Mouse (Mus musculus) layer of hippocampus, postnatal 25 days (tissue): ENCODE data around the gene Fut11. TPM values are rescaled to one million over a fixed set of nuclear protein-coding genes. Genes with fewer than 3 reads are reported as not detected.

Experiments
- DNase-seq, 2 experiments: peaks; one replicate each; pipeline ENCODE4 v3.0.0; 2022; ENCODE audit warnings: mixed read lengths in 2 of 2, low spot score in 1 of 2; ENCODE audit errors: extremely low spot score in 1 of 2
- microRNA-seq, 2 experiments: library from miRNA; unstranded; fragments of <30 nt; microRNA quantifications; one replicate each; pipeline ENCODE4 v1.2.0; 2021
- total RNA-seq, 2 experiments: library from RNA; stranded (reverse); gene quantifications; 2 replicates each; pipeline ENCODE4 v1.2.3; 2021

Gene Fut11
- total RNA-seq, 2 experiments from 2014 or later: 15.6 to 16.0 TPM

DNA sequence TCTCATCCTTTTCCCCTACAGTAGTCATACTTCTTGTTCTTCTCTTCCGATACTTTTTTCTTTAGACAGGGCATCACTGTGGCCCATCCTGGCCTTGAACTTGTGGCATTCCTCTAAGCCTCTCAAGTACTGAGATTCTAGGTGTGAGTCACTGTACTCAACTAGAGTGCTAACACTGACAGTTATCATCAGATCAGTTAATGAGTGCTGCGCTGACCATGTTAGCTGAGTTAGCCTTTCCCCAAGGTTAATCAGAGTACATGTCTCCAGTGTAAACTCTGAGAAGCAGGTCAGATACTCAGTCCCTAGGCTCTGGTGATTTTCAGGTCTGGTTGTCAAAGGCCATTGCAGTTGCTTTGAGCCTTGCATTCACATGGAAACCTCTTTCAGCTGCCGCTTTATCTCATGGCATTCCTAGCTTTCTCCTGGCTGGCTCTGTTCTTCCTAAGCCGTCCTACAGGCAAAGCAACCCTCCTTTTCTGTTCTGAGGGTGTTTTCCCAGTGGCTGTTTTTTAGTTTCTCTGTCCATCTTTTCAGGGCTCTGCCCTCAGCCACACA, 54.8 kb downstream of the Fut11 start:
- DNase-seq: no peak

DNA sequence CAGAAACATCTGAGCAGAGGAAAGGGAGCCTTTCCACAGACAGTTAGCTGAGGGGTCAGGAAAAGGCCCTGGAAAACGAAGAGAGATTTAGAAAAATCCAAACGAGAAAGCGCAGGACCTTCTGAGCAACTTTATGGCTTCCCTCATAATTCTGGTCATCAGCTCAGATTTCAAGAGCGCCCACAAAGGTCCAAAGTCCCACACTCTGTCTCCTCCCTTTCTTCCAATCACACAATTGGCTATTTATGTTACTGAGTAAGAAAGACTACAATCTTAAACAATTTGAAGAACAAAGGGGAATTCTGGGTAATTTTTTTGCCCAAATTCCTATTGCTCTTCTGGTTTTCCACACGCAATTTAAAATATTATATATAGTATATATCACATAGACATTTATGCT, 55.7 kb downstream of the Fut11 start:
- DNase-seq: no peak

Small RNAs within 50 kb of the gene (microRNA-seq; reads per million reads assigned to microRNA genes)
- gene Mir6946: 0.37 to 0.40 reads per million in 2 experiments

Other genes with a start within 250 kb of the Fut11 start
- under 1 TPM; 0.62 to 0.82 TPM for gene Cfap70, start 242.7 kb upstream of the Fut11 start, total RNA-seq
- gene Anxa7, start 214.8 kb upstream of the Fut11 start, total RNA-seq: 10 to 100 TPM; 54.9 to 57.1 TPM
- gene Mss51, start 198.1 kb upstream of the Fut11 start, total RNA-seq: under 1 TPM; 0.66 to 0.85 TPM
- gene Ppp3cb, start 148.4 kb upstream of the Fut11 start, total RNA-seq: 100 to 1,000 TPM; 319 to 324 TPM
- gene Usp54, start 53.9 kb upstream of the Fut11 start, total RNA-seq: 10 to 100 TPM; 42.6 to 50.8 TPM
- gene Myoz1, start 38.4 kb upstream of the Fut11 start, total RNA-seq: not detected
- under 1 TPM; 0.12 to 0.22 TPM for gene Synpo2l, start 26.6 kb upstream of the Fut11 start, total RNA-seq
- gene Sec24c, start 20.7 kb upstream of the Fut11 start, total RNA-seq: 100 to 1,000 TPM in 1 of 2 experiments, 10 to 100 TPM in 1; 99.6 to 110 TPM
- 10 to 100 TPM; 47.3 to 50.3 TPM for gene Chchd1, start 8.0 kb downstream of the Fut11 start, total RNA-seq
- 100 to 1,000 TPM; 151 to 180 TPM for gene Zswim8, start 12.6 kb downstream of the Fut11 start, total RNA-seq
- 10 to 100 TPM; 15.3 to 19.3 TPM for gene Ndst2, start 39.6 kb downstream of the Fut11 start, total RNA-seq
- 100 to 1,000 TPM; 205 to 212 TPM for gene Camk2g, start 99.1 kb downstream of the Fut11 start, total RNA-seq
- gene Plau, start 141.7 kb downstream of the Fut11 start, total RNA-seq: 1 to 10 TPM; 3.5 to 4.0 TPM
- 10 to 100 TPM; 30.9 to 31.1 TPM for gene Vcl, start 234.4 kb downstream of the Fut11 start, total RNA-seq